ENCODE assay signal across 28 mouse cellular contexts in the genomic region with DNA sequence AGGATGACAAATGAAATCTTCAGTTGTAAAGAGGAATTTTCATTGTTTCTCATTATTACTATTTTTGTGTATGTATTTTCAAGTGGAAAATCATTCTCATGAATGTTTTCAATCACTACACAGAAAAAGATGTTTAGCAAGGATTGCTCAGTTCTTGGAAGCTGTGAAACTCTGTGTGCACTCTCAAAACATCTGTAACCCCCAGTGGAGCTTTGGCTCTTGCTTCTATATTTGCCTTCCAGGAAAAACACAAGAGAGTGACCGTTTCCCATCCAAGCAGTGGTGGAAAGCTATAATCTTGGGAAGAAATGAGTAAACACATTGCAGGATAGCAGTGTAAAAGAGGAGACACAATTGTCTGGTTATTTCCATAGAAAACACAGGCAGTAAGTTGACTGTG.
DNase-seq lines count a peak whose midpoint lies in the region; ATAC-seq and TF ChIP-seq lines count a peak whose summit lies in the region.
"Had no signal": no experiment of that assay in that cellular context is flagged by ENCODE, and none has a peak within 500 bp of the region (broad histone marks: within the 10 kb centered on the region; RNA-seq: fewer than 3 reads in every experiment).

No protein-coding gene starts in this region.

- H3K27me3 ChIP-seq in heart, postnatal 0 days (ENCODE audit: control insufficient read depth, insufficient read depth, low read length) = no peaks in the 10 kb centered on the region
- H3K27me3 ChIP-seq in heart, adult 2 months (ENCODE audit: control insufficient read depth, insufficient read depth, low read length) = no peaks in the 10 kb centered on the region
- H3K27me3 ChIP-seq in limb, embryonic 14.5 days (ENCODE audit: control insufficient read depth, insufficient read depth, low read length) = no peaks in the 10 kb centered on the region
- no peaks in the 10 kb centered on the region for H3K27me3 ChIP-seq in limb, embryonic 10.5 days (ENCODE audit: low read depth, poor library complexity, severe bottlenecking)
- H3K27me3 ChIP-seq: embryonic facial prominence, embryonic 15.5 days; forebrain, embryonic 13.5 days; heart, embryonic 13.5 days; hindbrain, embryonic 15.5 days; limb, embryonic 13.5 days; liver, embryonic 12.5 days had no signal

- DNase-seq in gastrocnemius, adult 18-20 months (ENCODE audit: low spot score) = peak; percentile 11
- no peak for DNase-seq in gastrocnemius, postnatal 25 days
- peak; percentile 17 for DNase-seq in heart, postnatal 0 days (ENCODE audit: low spot score)
- no peak for DNase-seq in heart, adult 2 months
- peak; percentile 33 for DNase-seq in limb, embryonic 14.5 days (ENCODE audit: low spot score)
- no peak for DNase-seq in limb, embryonic 10.5 days (ENCODE audit: low spot score)
- peak; percentile 40 for DNase-seq in skeletal muscle tissue, adult 2 months (ENCODE audit: low read depth, low spot score)
- DNase-seq in left cerebral cortex, postnatal 25 days (ENCODE audit: low spot score in 2 of 2) = no peak
- DNase-seq: adrenal gland, postnatal 25 days; cerebellum, adult 18-20 months; cerebellum, postnatal 10 days; gastrocnemius, postnatal 14 days; kidney, adult 11 months; layer of hippocampus, adult 9-11 months; liver, postnatal 0 days; midbrain, embryonic 14.5 days; right cerebral cortex, postnatal 25 days; spleen, adult 18-20 months; thymus, postnatal 14 days had no signal

- no peaks in the 10 kb centered on the region for H3K4me1 ChIP-seq in heart, postnatal 0 days (ENCODE audit: control insufficient read depth, insufficient read depth)
- H3K4me1 ChIP-seq in heart, adult 2 months (ENCODE audit: control insufficient read depth, insufficient read depth, low read length) = no peaks in the 10 kb centered on the region
- no peaks in the 10 kb centered on the region for H3K4me1 ChIP-seq in limb, embryonic 14.5 days (ENCODE audit: control insufficient read depth, insufficient read depth, low read length)
- H3K4me1 ChIP-seq in limb, embryonic 10.5 days = no peaks in the 10 kb centered on the region
- H3K4me1 ChIP-seq: embryonic facial prominence, embryonic 15.5 days; forebrain, embryonic 13.5 days; heart, embryonic 13.5 days; hindbrain, embryonic 10.5 days; hindbrain, embryonic 15.5 days; limb, embryonic 13.5 days; liver, embryonic 12.5 days had no signal

- no peaks in the 10 kb centered on the region for H3K9me3 ChIP-seq in heart, postnatal 0 days (replicated peaks; ENCODE audit: control insufficient read depth, low read length)
- no peaks in the 10 kb centered on the region for H3K9me3 ChIP-seq in limb, embryonic 14.5 days (ENCODE audit: control insufficient read depth, low read length)
- no peaks in the 10 kb centered on the region for H3K9me3 ChIP-seq in limb, embryonic 10.5 days (replicated peaks)
- H3K9me3 ChIP-seq: embryonic facial prominence, embryonic 15.5 days; forebrain, embryonic 13.5 days; hindbrain, embryonic 10.5 days; hindbrain, embryonic 15.5 days; limb, embryonic 13.5 days; liver, embryonic 12.5 days had no signal

- H3K36me3 ChIP-seq in heart, postnatal 0 days (replicated peaks; ENCODE audit: control insufficient read depth, insufficient read depth, low read length) = no peaks in the 10 kb centered on the region
- no peaks in the 10 kb centered on the region for H3K36me3 ChIP-seq in heart, adult 2 months (ENCODE audit: control insufficient read depth, insufficient read depth, low read length)
- no peaks in the 10 kb centered on the region for H3K36me3 ChIP-seq in limb, embryonic 14.5 days (ENCODE audit: control insufficient read depth, insufficient read depth, low read length)
- no peaks in the 10 kb centered on the region for H3K36me3 ChIP-seq in limb, embryonic 10.5 days
- H3K36me3 ChIP-seq: embryonic facial prominence, embryonic 15.5 days; heart, embryonic 13.5 days; hindbrain, embryonic 10.5 days; hindbrain, embryonic 15.5 days; limb, embryonic 13.5 days; liver, embryonic 12.5 days had no signal

- no peak overlapping the region for H3K4me2 ChIP-seq in heart, postnatal 0 days (ENCODE audit: low read depth, low read length)
- no peak overlapping the region for H3K4me2 ChIP-seq in limb, embryonic 14.5 days (replicated peaks; ENCODE audit: low read depth, low read length, severe bottlenecking)
- H3K4me2 ChIP-seq: embryonic facial prominence, embryonic 15.5 days; forebrain, embryonic 13.5 days; heart, embryonic 13.5 days; hindbrain, embryonic 15.5 days; limb, embryonic 13.5 days; liver, embryonic 12.5 days had no signal

- ATAC-seq in heart, postnatal 0 days (ENCODE audit: insufficient read depth, low read depth) = no peak
- ATAC-seq in limb, embryonic 14.5 days (ENCODE audit: low FRiP score, low read depth) = no peak
- ATAC-seq: forebrain, embryonic 13.5 days; inflammation-experienced regulatory T-cells, adult 6 months; liver, embryonic 12.5 days; liver, postnatal 0 days had no signal

- no peak for TF ChIP-seq CTCF in heart, postnatal 0 days (IDR thresholded peaks at IDR 0.05; ENCODE audit: low read depth)
- TF ChIP-seq CTCF in heart, adult 2 months (IDR thresholded peaks at IDR 0.05) = no peak

- H3K4me3 ChIP-seq in heart, postnatal 0 days (ENCODE audit: low read depth, low read length) = no peak overlapping the region
- H3K4me3 ChIP-seq in heart, adult 2 months = no peak overlapping the region
- no peak overlapping the region for H3K4me3 ChIP-seq in limb, embryonic 14.5 days (replicated peaks; ENCODE audit: low read length)
- no peak overlapping the region for H3K4me3 ChIP-seq in limb, embryonic 10.5 days
- H3K4me3 ChIP-seq: embryonic facial prominence, embryonic 15.5 days; forebrain, embryonic 13.5 days; heart, embryonic 13.5 days; hindbrain, embryonic 10.5 days; hindbrain, embryonic 15.5 days; limb, embryonic 13.5 days; liver, embryonic 12.5 days had no signal

- WGBS in heart, postnatal 0 days = 50% methylated on average over 1 of the region's 1 CpGs
- 30% methylated on average over 1 of the region's 1 CpGs for WGBS in heart, adult 2 months
- WGBS in limb, embryonic 14.5 days = 56% methylated on average over 1 of the region's 1 CpGs
- 85% methylated on average over 1 of the region's 1 CpGs for WGBS in limb, embryonic 10.5 days

- H3K27ac ChIP-seq in heart, postnatal 0 days (ENCODE audit: low read depth) = no peak overlapping the region
- H3K27ac ChIP-seq in heart, adult 2 months = no peak overlapping the region
- no peak overlapping the region for H3K27ac ChIP-seq in limb, embryonic 14.5 days (replicated peaks; ENCODE audit: low read depth, low read length)
- H3K27ac ChIP-seq in limb, embryonic 10.5 days = no peak overlapping the region
- H3K27ac ChIP-seq: embryonic facial prominence, embryonic 15.5 days; forebrain, embryonic 13.5 days; heart, embryonic 13.5 days; hindbrain, embryonic 10.5 days; hindbrain, embryonic 15.5 days; limb, embryonic 13.5 days; liver, embryonic 12.5 days; macrophage had no signal

- TF ChIP-seq EP300 in heart, postnatal 0 days (IDR thresholded peaks at IDR 0.05; ENCODE audit: low read depth) = no peak
- TF ChIP-seq EP300 in heart, adult 2 months (IDR thresholded peaks at IDR 0.05; ENCODE audit: insufficient read depth, low read depth, low read length) = no peak

- no peak for TF ChIP-seq POLR2A in heart, adult 2 months (IDR thresholded peaks at IDR 0.05; ENCODE audit: insufficient read depth, low read depth, low read length)
- TF ChIP-seq POLR2A in limb, embryonic 14.5 days (IDR thresholded peaks at IDR 0.05; ENCODE audit: borderline replicate concordance, extremely low read depth, insufficient read depth, insufficient read length) = no peak

- intact Hi-C loops in heart, adult 2 months (cut with DNase I) = no loop called here
- intact Hi-C loops in left cerebral cortex, postnatal 25 days (cut with DNase I) = no loop called here

- H3K9ac ChIP-seq in heart, postnatal 0 days (replicated peaks; ENCODE audit: low read depth, low read length) = no peak overlapping the region
- H3K9ac ChIP-seq in heart, adult 2 months (ENCODE audit: low read depth, low read length) = no peak overlapping the region
- H3K9ac ChIP-seq in limb, embryonic 14.5 days (ENCODE audit: low read depth, low read length, severe bottlenecking) = no peak overlapping the region
- H3K9ac ChIP-seq: embryonic facial prominence, embryonic 15.5 days; forebrain, embryonic 13.5 days; heart, embryonic 13.5 days; hindbrain, embryonic 15.5 days; limb, embryonic 13.5 days; liver, embryonic 12.5 days; liver, postnatal 0 days had no signal

- H3K79me2 ChIP-seq in heart, adult 2 months (replicated peaks; ENCODE audit: control insufficient read depth, insufficient read depth, low read length) = no peaks in the 10 kb centered on the region

Comparison
In these comparisons a context has a peak if more than half of its experiments do, and no peak if none do; other contexts are left out.
1. DNase-seq: peak in gastrocnemius, adult 18-20 months (single experiment), heart, postnatal 0 days (single experiment), limb, embryonic 14.5 days (single experiment) and skeletal muscle tissue, adult 2 months (single experiment); none in gastrocnemius, postnatal 25 days (single experiment), heart, adult 2 months (0 of 2), limb, embryonic 10.5 days (single experiment) and left cerebral cortex, postnatal 25 days (0 of 2).